Mouse (Mus musculus): ENCODE measurements at regions not wholly inside any gene's neighbourhood (a gene's known extent, or its start where the extent isn't known, plus 50 kb on each side); places are given as distances from the start of the nearest gene placed in this dataset.

GRCm38 (mm10) chr13:101504241-101504640 is 263.8 kb downstream of the Pik3r1 start:
- TF ChIP-seq POLR2A (IDR thresholded peaks at IDR 0.05; ENCODE audit: insufficient read length, low read depth) (no peak), TCF12 (IDR thresholded peaks at IDR 0.05; ENCODE audit: insufficient read depth, poor library complexity, severe bottlenecking) (no peak), POLR2AphosphoS2 (IDR thresholded peaks at IDR 0.05; ENCODE audit: insufficient read length, low read depth) (no peak), TCF3 (IDR thresholded peaks at IDR 0.05; ENCODE audit: insufficient read length, low read depth) (no peak), MAX (IDR thresholded peaks at IDR 0.05; ENCODE audit: low read depth) (no peak), CEBPB (IDR thresholded peaks at IDR 0.05; ENCODE audit: insufficient read depth, poor library complexity, severe bottlenecking) (no peak), E2F4 (IDR thresholded peaks at IDR 0.05; ENCODE audit: insufficient read depth) (no peak), MYOG (IDR thresholded peaks at IDR 0.05; ENCODE audit: control insufficient read depth in 1 of 3, insufficient read depth in 1 of 3, insufficient read length in 2 of 3, low read depth in 2 of 3) (no peak), USF1 (IDR thresholded peaks at IDR 0.05; ENCODE audit: low read depth) (no peak), SRF (IDR thresholded peaks at IDR 0.05; ENCODE audit: control insufficient read depth, insufficient read length, low read depth) (no peak), MYOD1 (IDR thresholded peaks at IDR 0.05; ENCODE audit: control insufficient read depth in 1 of 3, insufficient read length in 2 of 3, low read depth in 2 of 3) (no peak), REST (IDR thresholded peaks at IDR 0.05; ENCODE audit: insufficient read depth, insufficient read length) (no peak)
